Mouse (Mus musculus) neutrophil, adult 5-6 weeks (primary cell): ENCODE results near the gene E2f4. TPM values are rescaled to one million over a fixed set of nuclear protein-coding genes. Genes with fewer than 3 reads are reported as not detected.
"Not testable (repeated sequence)": the region's sequence is repeated elsewhere in the genome, so short reads cannot be mapped to it uniquely, and the experiment has no call there.

Experiments used
- ATAC-seq: fragments of 151-379, 151-347 bp; 2 replicates; pipeline ENCODE4 v1.8.0; 2017; ENCODE audit warnings: mild to moderate bottlenecking, moderate TSS enrichment; ENCODE audit not compliant: insufficient number of reproducible peaks, poor library complexity, low FRiP score, severe bottlenecking; ENCODE audit errors: extremely low read depth
- total RNA-seq: library from RNA; stranded (forward); fragments of 200-1000 nt; gene quantifications from 2 replicates; pipeline ENCODE4 v1.2.3, GENCODE M21; 2017

The E2f4 gene
- total RNA-seq, 1 experiment from 2014 or later, result 47.1 TPM

GRCm38 (mm10) chr8:105290554-105291314 is 6.7 kb upstream of the E2f4 start:
- ATAC-seq, result peak; percentile 55

- not testable (repeated sequence) for ATAC-seq
Measured at GRCm38 (mm10) chr8:105291364-105291763, 6.1 kb upstream of the E2f4 start.

GRCm38 (mm10) chr8:105291802-105292201 is 5.7 kb upstream of the E2f4 start:
- ATAC-seq, result not testable (repeated sequence)

GRCm38 (mm10) chr8:105292471-105292870 is 5.0 kb upstream of the E2f4 start:
- ATAC-seq, result no peak

GRCm38 (mm10) chr8:105293405-105293804 is 4.1 kb upstream of the E2f4 start:
- ATAC-seq, result no peak

GRCm38 (mm10) chr8:105294776-105295175 is 2.7 kb upstream of the E2f4 start:
- no peak for ATAC-seq

- ATAC-seq, result no peak
Measured at GRCm38 (mm10) chr8:105295256-105295655, 2.2 kb upstream of the E2f4 start.

- no peak for ATAC-seq
Measured at GRCm38 (mm10) chr8:105295895-105296573, 1.4 kb upstream of the E2f4 start, which contains the start of gene Exoc3l. TSS of gene Exoc3l (minus strand) at chr8:105296101.

- ATAC-seq, result no peak
Measured at GRCm38 (mm10) chr8:105298351-105299252, 1.1 kb downstream of the E2f4 start.

GRCm38 (mm10) chr8:105299962-105300361 is 2.5 kb downstream of the E2f4 start:
- ATAC-seq, result no peak

- ATAC-seq, result no peak
Measured at GRCm38 (mm10) chr8:105303396-105303795, 5.9 kb downstream of the E2f4 start.

- ATAC-seq, result no peak
Measured at GRCm38 (mm10) chr8:105303874-105304273, 6.4 kb downstream of the E2f4 start.

- no peak for ATAC-seq
Measured at GRCm38 (mm10) chr8:105304325-105305210, 7.1 kb downstream of the E2f4 start.

GRCm38 (mm10) chr8:105305211-105306145 is 8.0 kb downstream of the E2f4 start, which contains the start of gene Elmo3:
TSS of gene Elmo3 (plus strand) at chr8:105305601.
- ATAC-seq, result no peak

GRCm38 (mm10) chr8:105306146-105306691 is 8.8 kb downstream of the E2f4 start:
- no peak for ATAC-seq

GRCm38 (mm10) chr8:105307670-105308069 is 10.2 kb downstream of the E2f4 start:
- ATAC-seq, result no peak

- ATAC-seq, result no peak
Measured at GRCm38 (mm10) chr8:105308428-105308827, 11.0 kb downstream of the E2f4 start.
